In genomic region chr5:97236930-97237329, GRCm38 (mm10) we compare ENCODE assay signal across 30 mouse cellular contexts.
DNase-seq lines count a peak whose midpoint lies in the region; ATAC-seq and TF ChIP-seq lines count a peak whose summit lies in the region.
"Had no signal": no experiment of that assay in that cellular context is flagged by ENCODE, and none has a peak within 500 bp of the region (broad histone marks: within the 10 kb centered on the region; RNA-seq: fewer than 3 reads in every experiment).

No protein-coding gene starts in this region.

- ATAC-seq in cerebellum, adult (ENCODE audit: insufficient number of reproducible peaks, low FRiP score, low TSS enrichment), result no peak
- ATAC-seq in stomach, embryonic 16.5 days (ENCODE audit: insufficient read depth, low FRiP score), result peak; percentile 79; the same call in 1 of the 2 replicates
- ATAC-seq in hindbrain, embryonic 11.5 days (ENCODE audit: low FRiP score), result no peak
- ATAC-seq: forebrain, embryonic 14.5 days; hindbrain, postnatal 0 days; intestine, embryonic 15.5 days had no signal

- no peak overlapping the region for H3K4me3 ChIP-seq in left cerebral cortex, adult 2 months
- H3K4me3 ChIP-seq in stomach, embryonic 16.5 days (replicated peaks; ENCODE audit: low read length), result no peak overlapping the region
- H3K4me3 ChIP-seq in hindbrain, embryonic 11.5 days (ENCODE audit: low read depth, low read length), result no peak overlapping the region
- H3K4me3 ChIP-seq: embryonic facial prominence, embryonic 12.5 days; heart, adult 2 months; heart, embryonic 13.5 days; hindbrain, embryonic 12.5 days; intestine, embryonic 15.5 days; layer of hippocampus, adult 2 months; limb, embryonic 12.5 days; myocyte; neural tube, embryonic 13.5 days had no signal

- no peaks in the 10 kb centered on the region for H3K4me1 ChIP-seq in stomach, embryonic 16.5 days (ENCODE audit: control insufficient read depth, insufficient read depth, low read length)
- H3K4me1 ChIP-seq in hindbrain, embryonic 11.5 days (replicated peaks; ENCODE audit: control insufficient read depth, insufficient read depth, low read length), result no peaks in the 10 kb centered on the region
- H3K4me1 ChIP-seq: embryonic facial prominence, embryonic 12.5 days; heart, embryonic 13.5 days; hindbrain, embryonic 12.5 days; intestine, embryonic 15.5 days; limb, embryonic 12.5 days; neural tube, embryonic 13.5 days had no signal

- H3K36me3 ChIP-seq in stomach, embryonic 16.5 days (ENCODE audit: control insufficient read depth, insufficient read depth, low read length), result no peaks in the 10 kb centered on the region
- H3K36me3 ChIP-seq in hindbrain, embryonic 11.5 days (ENCODE audit: control insufficient read depth, insufficient read depth, low read length), result no peaks in the 10 kb centered on the region
- H3K36me3 ChIP-seq: embryonic facial prominence, embryonic 12.5 days; G1E; heart, embryonic 13.5 days; hindbrain, embryonic 12.5 days; intestine, embryonic 15.5 days; limb, embryonic 12.5 days; neural tube, embryonic 13.5 days had no signal

- no peak overlapping the region for H3K9ac ChIP-seq in stomach, embryonic 16.5 days (ENCODE audit: low read length)
- no peak overlapping the region for H3K9ac ChIP-seq in hindbrain, embryonic 11.5 days (ENCODE audit: low read depth, low read length)
- H3K9ac ChIP-seq: embryonic facial prominence, embryonic 12.5 days; heart, embryonic 13.5 days; hindbrain, embryonic 12.5 days; intestine, embryonic 15.5 days; limb, embryonic 12.5 days; neural tube, embryonic 13.5 days had no signal

- H3K4me2 ChIP-seq in stomach, embryonic 16.5 days (ENCODE audit: low read depth, low read length), result no peak overlapping the region
- H3K4me2 ChIP-seq in hindbrain, embryonic 11.5 days (replicated peaks; ENCODE audit: low read depth, low read length), result no peak overlapping the region
- H3K4me2 ChIP-seq: embryonic facial prominence, embryonic 12.5 days; heart, embryonic 13.5 days; hindbrain, embryonic 12.5 days; intestine, embryonic 15.5 days; limb, embryonic 12.5 days; liver, embryonic 11.5 days; midbrain, embryonic 11.5 days; neural tube, embryonic 13.5 days had no signal

- no peaks in the 10 kb centered on the region for H3K9me3 ChIP-seq in stomach, embryonic 16.5 days (replicated peaks; ENCODE audit: control insufficient read depth, low read length)
- no peaks in the 10 kb centered on the region for H3K9me3 ChIP-seq in hindbrain, embryonic 11.5 days (ENCODE audit: control insufficient read depth, low read length)
- H3K9me3 ChIP-seq: embryonic facial prominence, embryonic 12.5 days; G1E; heart, embryonic 13.5 days; hindbrain, embryonic 12.5 days; intestine, embryonic 15.5 days; limb, embryonic 12.5 days; neural tube, embryonic 13.5 days had no signal

- peak; percentile 25 for DNase-seq in cerebellum, adult 11 months
- peak; percentile 40 for DNase-seq in left cerebral cortex, postnatal 4 days
- DNase-seq in left cerebral cortex, adult 2 months (ENCODE audit: extremely low spot score in 1 of 2, low spot score in 2 of 2), result no peak
- DNase-seq in cerebellum, postnatal 14 days, result peak; percentile 69 to 71
- DNase-seq in hindbrain, embryonic 11.5 days (ENCODE audit: low spot score), result no peak
- DNase-seq in right cerebral cortex, adult 2 months (ENCODE audit: low spot score in 2 of 2), result no peak
- DNase-seq: adrenal gland, postnatal 36 days; embryo, embryonic 11 days; gastrocnemius, postnatal 25 days; heart, adult 2 months; kidney, adult 2 months; kidney, postnatal 36 days; lung, postnatal 36 days; thymus, adult 18-20 months; thymus, postnatal 25 days had no signal

- no peak overlapping the region for H3K27ac ChIP-seq in left cerebral cortex, adult 2 months
- peak overlapping the region; percentile 27; the same call in 1 of the 2 replicates for H3K27ac ChIP-seq in stomach, embryonic 16.5 days (ENCODE audit: low read length)
- H3K27ac ChIP-seq in hindbrain, embryonic 11.5 days (ENCODE audit: low read depth, low read length), result no peak overlapping the region
- H3K27ac ChIP-seq: embryonic facial prominence, embryonic 12.5 days; heart, adult 2 months; heart, embryonic 13.5 days; hindbrain, embryonic 12.5 days; hindbrain, postnatal 0 days; intestine, embryonic 15.5 days; layer of hippocampus, adult 2 months; limb, embryonic 12.5 days; neural tube, embryonic 13.5 days had no signal

- intact Hi-C loops in left cerebral cortex, postnatal 4 days (cut with DNase I), result no loop called here
- intact Hi-C loops in left cerebral cortex, adult 2 months (cut with DNase I), result no loop called here

- WGBS in stomach, embryonic 16.5 days, result 73% methylated on average over 2 of the region's 2 CpGs
- 92% methylated on average over 2 of the region's 2 CpGs for WGBS in hindbrain, embryonic 11.5 days

- TF ChIP-seq CTCF in left cerebral cortex, adult 2 months (IDR thresholded peaks at IDR 0.05), result no peak

- H3K27me3 ChIP-seq in stomach, embryonic 16.5 days (ENCODE audit: control insufficient read depth, insufficient read depth, low read length), result no peaks in the 10 kb centered on the region
- H3K27me3 ChIP-seq in hindbrain, embryonic 11.5 days (ENCODE audit: control insufficient read depth, insufficient read depth, low read length), result no peaks in the 10 kb centered on the region
- H3K27me3 ChIP-seq: embryonic facial prominence, embryonic 12.5 days; heart, embryonic 13.5 days; hindbrain, embryonic 12.5 days; intestine, embryonic 15.5 days; limb, embryonic 12.5 days; neural tube, embryonic 13.5 days had no signal

Comparison
In these comparisons a context has a peak if more than half of its experiments do, and no peak if none do; other contexts are left out.
1. DNase-seq: peak in cerebellum, adult 11 months (single experiment), left cerebral cortex, postnatal 4 days (single experiment) and cerebellum, postnatal 14 days (2 of 2); none in left cerebral cortex, adult 2 months (0 of 2), hindbrain, embryonic 11.5 days (single experiment) and right cerebral cortex, adult 2 months (0 of 2).